Mouse (Mus musculus) hindbrain, embryonic 14.5 days (tissue): ENCODE data around the gene Med12l. TPM values are rescaled to one million over a fixed set of nuclear protein-coding genes. Genes with fewer than 3 reads are reported as not detected.

Source experiments
- ATAC-seq: fragments of 200-750 bp; cut with Nextera tagmentation; 2 replicates; pipeline ENCODE4 v1.8.0; 2017; ENCODE audit warnings: moderate number of reproducible peaks, mild to moderate bottlenecking, moderate TSS enrichment, moderate library complexity; ENCODE audit not compliant: low FRiP score
- DNase-seq: peaks from one replicate; pipeline ENCODE4 v3.0.0-alpha.2; 2015; ENCODE audit warnings: low spot score
- H3K27ac ChIP-seq: fragments of 300-500 bp; sonication (generic); 2 replicates; pipeline ENCODE4 v1.5.1; 2014; ENCODE audit warnings: mild to moderate bottlenecking, moderate library complexity
- H3K27me3 ChIP-seq: fragments of 300-500 bp; sonication (generic); 2 replicates; pipeline ENCODE4 v1.6.1; 2014; ENCODE audit warnings: mild to moderate bottlenecking, low read length, mixed read lengths; ENCODE audit not compliant: control insufficient read depth, insufficient read depth
- H3K36me3 ChIP-seq: fragments of 300-500 bp; sonication (generic); replicated peaks from 2 replicates; pipeline ENCODE4 v1.6.1; 2014; ENCODE audit not compliant: control insufficient read depth, insufficient read depth
- H3K4me1 ChIP-seq: fragments of 300-500 bp; sonication (generic); replicated peaks from 2 replicates; pipeline ENCODE4 v1.6.1; 2014; ENCODE audit warnings: antibody characterized with exemption, low read length, mixed read lengths; ENCODE audit not compliant: control insufficient read depth, insufficient read depth
- H3K4me2 ChIP-seq: fragments of 300-500 bp; sonication (generic); replicated peaks from 2 replicates; pipeline ENCODE4 v1.6.1; 2014; ENCODE audit warnings: mild to moderate bottlenecking, moderate library complexity
- H3K4me3 ChIP-seq: fragments of 300-500 bp; sonication (generic); replicated peaks from 2 replicates; pipeline ENCODE4 v1.5.1; 2014; ENCODE audit warnings: mild to moderate bottlenecking, low read length
- H3K9ac ChIP-seq: fragments of 300-500 bp; sonication (generic); 2 replicates; pipeline ENCODE4 v1.6.1; 2014
- H3K9me3 ChIP-seq: fragments of 300-500 bp; sonication (generic); 2 replicates; pipeline ENCODE4 v1.6.1; 2016; ENCODE audit warnings: low read length; ENCODE audit not compliant: control insufficient read depth
- WGBS: fragments of 180-500 bp; shearing (Covaris S2); extraction: QIAGEN DNeasy Blood & Tissue Kit; methylation state at CpG from one replicate; pipeline ENCODE4 v1.1.7; 2014; 5-methylcytosine and 5-hydroxymethylcytosine counted together
- polyA plus RNA-seq: library from polyadenylated mRNA; unstranded; fragments of >200 nt; fragmentation: Nextera tagmentation; extraction: Ambion mirVana; gene quantifications from 2 replicates; pipeline ENCODE4 v1.2.1, GENCODE M21; 2014

The Med12l gene
- polyA plus RNA-seq, 1 experiment from 2014 or later: 7.4 TPM

- H3K4me2 ChIP-seq: no peak overlapping the region
- H3K4me1 ChIP-seq: no peaks in the 10 kb centered on the region
- H3K4me3 ChIP-seq: no peak overlapping the region
- ATAC-seq (no peak), DNase-seq (no peak)
- whole genome bisulfite sequencing: 84% methylated on average over 2 of the region's 2 CpGs
- H3K27ac ChIP-seq: no peak overlapping the region
- H3K9ac ChIP-seq: no peak overlapping the region
- no peaks in the 10 kb centered on the region for H3K27me3 ChIP-seq
- H3K9me3 ChIP-seq: no peaks in the 10 kb centered on the region
- no peaks in the 10 kb centered on the region for H3K36me3 ChIP-seq
Measured at GRCm38 (mm10) chr3:59222303-59222702, 216.7 kb downstream of the Med12l start.

GRCm38 (mm10) chr3:59225411-59225810 lies 219.8 kb downstream of the Med12l start:
- no peak overlapping the region for H3K9ac ChIP-seq
- H3K27ac ChIP-seq: no peak overlapping the region
- no peaks in the 10 kb centered on the region for H3K9me3 ChIP-seq
- H3K4me1 ChIP-seq: no peaks in the 10 kb centered on the region
- no peaks in the 10 kb centered on the region for H3K27me3 ChIP-seq
- ATAC-seq (no peak), DNase-seq (no peak)
- H3K4me3 ChIP-seq: no peak overlapping the region
- H3K4me2 ChIP-seq: no peak overlapping the region
- H3K36me3 ChIP-seq: no peaks in the 10 kb centered on the region

GRCm38 (mm10) chr3:59227696-59228095 lies 222.1 kb downstream of the Med12l start:
- Histone ChIP-seq H3K36me3 (no peaks in the 10 kb centered on the region), H3K27ac (no peak overlapping the region), H3K4me2 (no peak overlapping the region), H3K27me3 (no peaks in the 10 kb centered on the region), H3K9me3 (no peaks in the 10 kb centered on the region), H3K9ac (no peak overlapping the region), H3K4me1 (no peaks in the 10 kb centered on the region), H3K4me3 (no peak overlapping the region)
- 92% methylated on average over 9 of the region's 9 CpGs for WGBS
- no peak for DNase-seq
- no peak for ATAC-seq

GRCm38 (mm10) chr3:59228730-59229551 lies 223.3 kb downstream of the Med12l start:
- no peak for DNase-seq
- no peak for ATAC-seq
- Histone ChIP-seq H3K4me2 (no peak overlapping the region), H3K36me3 (no peaks in the 10 kb centered on the region), H3K4me3 (no peak overlapping the region), H3K27ac (no peak overlapping the region; the same call in 1 of the 2 replicates), H3K9ac (no peak overlapping the region), H3K9me3 (no peaks in the 10 kb centered on the region), H3K4me1 (no peaks in the 10 kb centered on the region), H3K27me3 (no peaks in the 10 kb centered on the region)
- 43% methylated on average over 10 of the region's 10 CpGs for whole genome bisulfite sequencing

- Histone ChIP-seq H3K36me3 (no peaks in the 10 kb centered on the region), H3K27ac (no peak overlapping the region), H3K4me2 (no peak overlapping the region), H3K9ac (no peak overlapping the region), H3K27me3 (no peaks in the 10 kb centered on the region), H3K9me3 (no peaks in the 10 kb centered on the region), H3K4me1 (no peaks in the 10 kb centered on the region), H3K4me3 (no peak overlapping the region)
- ATAC-seq (no peak), DNase-seq (no peak)
- WGBS: 77% methylated on average over 3 of the region's 3 CpGs
Measured at GRCm38 (mm10) chr3:59230912-59231311, 225.3 kb downstream of the Med12l start.

- H3K9me3 ChIP-seq: no peaks in the 10 kb centered on the region
- no peaks in the 10 kb centered on the region for H3K27me3 ChIP-seq
- ATAC-seq (no peak), DNase-seq (no peak)
- 76% methylated on average over 5 of the region's 5 CpGs for WGBS
- H3K27ac ChIP-seq: no peak overlapping the region
- H3K9ac ChIP-seq: no peak overlapping the region
- H3K4me2 ChIP-seq: no peak overlapping the region
- no peaks in the 10 kb centered on the region for H3K4me1 ChIP-seq
- no peak overlapping the region for H3K4me3 ChIP-seq
- no peaks in the 10 kb centered on the region for H3K36me3 ChIP-seq
Measured at GRCm38 (mm10) chr3:59234878-59235277, 229.3 kb downstream of the Med12l start.

- Histone ChIP-seq H3K27me3 (no peaks in the 10 kb centered on the region), H3K9ac (no peak overlapping the region), H3K4me1 (no peaks in the 10 kb centered on the region), H3K9me3 (no peaks in the 10 kb centered on the region), H3K27ac (no peak overlapping the region), H3K4me3 (no peak overlapping the region), H3K4me2 (no peak overlapping the region), H3K36me3 (0 out of 2 replicates have a peak, but pooled peaks cover 3% of the 10 kb centered on the region)
- ATAC-seq (no peak), DNase-seq (no peak)
- WGBS: 81% methylated on average over 6 of the region's 6 CpGs
Measured at GRCm38 (mm10) chr3:59243384-59243783, 237.8 kb downstream of the Med12l start.

- H3K36me3 ChIP-seq: 0 out of 2 replicates have a peak, but pooled peaks cover 3% of the 10 kb centered on the region
- ATAC-seq (no peak), DNase-seq (no peak)
- no peaks in the 10 kb centered on the region for H3K4me1 ChIP-seq
- H3K4me3 ChIP-seq: no peak overlapping the region
- no peak overlapping the region for H3K9ac ChIP-seq
- no peaks in the 10 kb centered on the region for H3K27me3 ChIP-seq
- no peak overlapping the region for H3K27ac ChIP-seq
- 90% methylated on average over 6 of the region's 6 CpGs for WGBS
- no peaks in the 10 kb centered on the region for H3K9me3 ChIP-seq
- H3K4me2 ChIP-seq: no peak overlapping the region
Measured at GRCm38 (mm10) chr3:59248031-59248430, 242.4 kb downstream of the Med12l start.

GRCm38 (mm10) chr3:59250454-59250853 lies 244.8 kb downstream of the Med12l start:
- ATAC-seq (no peak), DNase-seq (no peak)
- no peaks in the 10 kb centered on the region for H3K9me3 ChIP-seq
- H3K9ac ChIP-seq: no peak overlapping the region
- H3K4me1 ChIP-seq: no peaks in the 10 kb centered on the region
- no peak overlapping the region for H3K4me3 ChIP-seq
- no peak overlapping the region for H3K4me2 ChIP-seq
- no peak overlapping the region for H3K27ac ChIP-seq
- H3K27me3 ChIP-seq: no peaks in the 10 kb centered on the region
- no peaks in the 10 kb centered on the region; the same call in 1 of the 2 replicates for H3K36me3 ChIP-seq
- WGBS: 94% methylated on average over 1 of the region's 1 CpGs
